Mouse (Mus musculus): ENCODE measurements at regions not wholly inside any gene's neighbourhood (a gene's known extent, or its start where the extent isn't known, plus 50 kb on each side); places are given as distances from the start of the nearest gene placed in this dataset.

DNA sequence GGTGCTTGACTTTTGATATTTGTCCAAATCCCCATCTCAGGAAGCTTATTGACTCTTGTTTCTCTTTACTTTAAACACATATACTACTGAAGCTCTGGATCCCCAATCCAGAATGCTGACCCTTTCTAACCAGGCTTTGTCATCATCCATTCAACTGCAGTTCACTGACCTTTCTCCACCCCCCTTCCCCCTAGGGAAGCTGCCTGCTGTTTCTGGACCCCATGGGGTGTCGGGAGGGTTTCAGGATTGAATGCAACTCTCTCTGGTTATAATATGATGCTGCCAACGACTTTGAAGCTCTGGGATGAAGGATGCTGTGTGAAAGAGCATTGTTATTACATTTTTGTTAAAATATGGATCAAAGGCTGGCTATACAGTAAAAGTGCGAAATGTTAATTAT, 318.7 kb upstream of the Id2 start:
- Histone ChIP-seq H3K36me3 (ENCODE audit: control insufficient read depth, insufficient read depth, low read length) (no peaks in the 10 kb centered on the region), H3K9ac (ENCODE audit: low read depth, low read length) (no peak overlapping the region), H3K27ac (no peak overlapping the region), H3K4me3 (no peak overlapping the region), H3K79me2 (replicated peaks; ENCODE audit: control insufficient read depth, insufficient read depth, low read length) (no peaks in the 10 kb centered on the region), H3K4me1 (ENCODE audit: control insufficient read depth, insufficient read depth, low read length) (no peaks in the 10 kb centered on the region), H3K27me3 (ENCODE audit: control insufficient read depth, insufficient read depth, low read length) (no peaks in the 10 kb centered on the region)
- TF ChIP-seq CTCF (IDR thresholded peaks at IDR 0.05) = no peak
- TF ChIP-seq POLR2A (IDR thresholded peaks at IDR 0.05; ENCODE audit: insufficient read depth, low read depth, low read length) = no peak
- TF ChIP-seq EP300 (IDR thresholded peaks at IDR 0.05; ENCODE audit: insufficient read depth, low read depth, low read length) = no peak
- no peak for DNase-seq
- 57% methylated on average over 3 of the region's 3 CpGs for WGBS
- intact Hi-C loops (cut with DNase I) = no loop called here

DNA sequence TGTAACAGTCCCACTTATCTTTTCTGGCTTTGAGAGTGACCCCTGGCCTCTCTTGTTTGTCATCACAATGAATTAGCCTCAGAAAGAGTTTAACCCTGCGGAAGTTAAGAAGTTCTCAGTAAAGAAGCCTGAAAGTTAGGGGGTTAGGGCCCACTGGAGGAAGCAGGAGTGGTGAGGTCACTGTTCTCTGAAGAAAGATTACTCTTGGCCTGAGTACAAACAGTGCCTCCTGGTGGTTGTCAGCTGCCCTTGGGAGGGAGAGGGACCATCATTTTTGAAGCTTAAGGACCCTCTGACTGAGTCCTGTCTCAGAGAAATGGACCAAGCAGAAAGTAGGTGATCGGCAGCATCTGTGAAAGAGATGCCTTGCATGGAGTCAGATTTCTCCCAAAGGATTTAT, 318.3 kb upstream of the Id2 start:
- Histone ChIP-seq H3K79me2 (replicated peaks; ENCODE audit: control insufficient read depth, insufficient read depth, low read length) (no peaks in the 10 kb centered on the region), H3K27me3 (ENCODE audit: control insufficient read depth, insufficient read depth, low read length) (no peaks in the 10 kb centered on the region), H3K36me3 (ENCODE audit: control insufficient read depth, insufficient read depth, low read length) (no peaks in the 10 kb centered on the region), H3K27ac (no peak overlapping the region), H3K4me3 (no peak overlapping the region), H3K4me1 (ENCODE audit: control insufficient read depth, insufficient read depth, low read length) (no peaks in the 10 kb centered on the region), H3K9ac (ENCODE audit: low read depth, low read length) (no peak overlapping the region)
- peak; percentile 21 to 27 for DNase-seq
- intact Hi-C loops (cut with DNase I) = no loop called here
- 42% methylated on average over 2 of the region's 2 CpGs for WGBS
- TF ChIP-seq EP300 (IDR thresholded peaks at IDR 0.05; ENCODE audit: insufficient read depth, low read depth, low read length) (no peak), POLR2A (IDR thresholded peaks at IDR 0.05; ENCODE audit: insufficient read depth, low read depth, low read length) (no peak), CTCF (IDR thresholded peaks at IDR 0.05) (peak; percentile 63)

DNA sequence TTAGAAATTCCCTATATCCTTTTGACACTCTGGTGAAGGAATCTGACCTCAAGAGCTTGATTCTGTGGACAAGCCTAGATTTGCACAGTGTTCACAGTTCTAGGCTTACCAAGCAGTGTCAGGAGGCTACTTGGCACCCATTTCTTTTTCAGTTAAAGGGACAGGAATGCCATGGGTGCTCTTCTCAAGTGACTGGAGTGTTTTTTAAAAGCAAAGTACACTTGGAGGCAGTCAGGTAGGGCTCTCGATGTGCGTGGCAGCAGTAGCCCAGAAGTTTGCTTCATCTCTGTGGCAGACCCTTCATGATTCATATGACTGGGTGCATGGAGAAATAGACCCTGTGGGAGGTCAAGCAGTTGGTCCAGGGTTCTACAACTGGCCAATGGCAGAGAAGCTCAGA, 310.4 kb upstream of the Id2 start:
- H3K27me3 ChIP-seq (ENCODE audit: control insufficient read depth, insufficient read depth, low read length) = no peaks in the 10 kb centered on the region
- no peak overlapping the region for H3K4me3 ChIP-seq
- no peaks in the 10 kb centered on the region for H3K36me3 ChIP-seq (ENCODE audit: control insufficient read depth, insufficient read depth, low read length)
- H3K79me2 ChIP-seq (replicated peaks; ENCODE audit: control insufficient read depth, insufficient read depth, low read length) = no peaks in the 10 kb centered on the region
- DNase-seq = no peak
- TF ChIP-seq CTCF (IDR thresholded peaks at IDR 0.05) (no peak), POLR2A (IDR thresholded peaks at IDR 0.05; ENCODE audit: insufficient read depth, low read depth, low read length) (no peak), EP300 (IDR thresholded peaks at IDR 0.05; ENCODE audit: insufficient read depth, low read depth, low read length) (no peak)
- 83% methylated on average over 2 of the region's 2 CpGs for WGBS
- no peak overlapping the region for H3K9ac ChIP-seq (ENCODE audit: low read depth, low read length)
- H3K4me1 ChIP-seq (ENCODE audit: control insufficient read depth, insufficient read depth, low read length) = no peaks in the 10 kb centered on the region
- intact Hi-C loops (cut with DNase I) = no loop called here
- H3K27ac ChIP-seq = no peak overlapping the region

DNA sequence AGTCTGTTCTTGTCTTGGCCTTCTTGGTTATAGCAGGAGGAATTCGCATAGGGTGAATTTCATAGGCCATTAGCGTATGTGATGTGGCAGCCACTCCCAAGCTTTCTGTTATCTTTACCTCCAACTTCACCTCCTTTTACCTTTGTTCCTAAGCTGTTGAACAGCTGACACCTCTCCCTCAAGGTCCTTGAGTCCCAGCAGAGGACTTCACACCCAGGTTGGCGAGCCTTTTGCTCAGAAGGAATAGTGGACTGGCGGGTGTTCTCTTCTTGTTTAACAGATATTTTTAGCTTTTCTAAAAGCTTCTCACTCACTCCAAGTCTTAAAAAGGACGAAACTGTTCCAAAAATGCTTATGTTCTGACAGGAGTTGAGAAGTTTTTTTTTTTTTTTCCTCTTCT, 303.4 kb upstream of the Id2 start:
- H3K79me2 ChIP-seq (replicated peaks; ENCODE audit: control insufficient read depth, insufficient read depth, low read length) = no peaks in the 10 kb centered on the region
- H3K4me1 ChIP-seq (ENCODE audit: control insufficient read depth, insufficient read depth, low read length) = no peaks in the 10 kb centered on the region
- TF ChIP-seq CTCF (IDR thresholded peaks at IDR 0.05) (no peak), EP300 (IDR thresholded peaks at IDR 0.05; ENCODE audit: insufficient read depth, low read depth, low read length) (no peak), POLR2A (IDR thresholded peaks at IDR 0.05; ENCODE audit: insufficient read depth, low read depth, low read length) (no peak)
- intact Hi-C loops (cut with DNase I) = no loop called here
- 77% methylated on average over 5 of the region's 5 CpGs for WGBS
- no peak overlapping the region for H3K27ac ChIP-seq
- no peak for DNase-seq
- no peak overlapping the region for H3K4me3 ChIP-seq
- H3K27me3 ChIP-seq (ENCODE audit: control insufficient read depth, insufficient read depth, low read length) = no peaks in the 10 kb centered on the region
- no peaks in the 10 kb centered on the region for H3K36me3 ChIP-seq (ENCODE audit: control insufficient read depth, insufficient read depth, low read length)
- no peak overlapping the region for H3K9ac ChIP-seq (ENCODE audit: low read depth, low read length)

DNA sequence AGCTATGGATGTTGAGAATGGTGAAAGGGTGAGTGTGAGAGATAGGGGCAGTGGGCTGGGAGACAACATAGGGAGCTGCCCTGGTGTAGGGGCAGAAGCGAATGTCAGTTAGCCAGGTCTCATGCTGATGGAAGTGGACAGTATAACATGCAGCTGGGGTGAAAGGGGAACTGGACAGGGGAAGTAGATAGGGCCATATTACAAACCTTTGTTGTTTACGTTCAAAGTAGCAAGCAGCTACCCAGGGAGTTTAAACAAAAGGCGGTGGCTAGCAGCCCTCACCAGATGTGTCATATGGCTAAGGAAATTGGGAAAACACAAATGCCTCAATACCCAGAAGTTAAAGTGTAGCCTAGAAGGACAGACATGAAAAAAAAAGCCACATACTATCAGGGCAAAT, 301.8 kb upstream of the Id2 start:
- no peaks in the 10 kb centered on the region for H3K27me3 ChIP-seq (ENCODE audit: control insufficient read depth, insufficient read depth, low read length)

DNA sequence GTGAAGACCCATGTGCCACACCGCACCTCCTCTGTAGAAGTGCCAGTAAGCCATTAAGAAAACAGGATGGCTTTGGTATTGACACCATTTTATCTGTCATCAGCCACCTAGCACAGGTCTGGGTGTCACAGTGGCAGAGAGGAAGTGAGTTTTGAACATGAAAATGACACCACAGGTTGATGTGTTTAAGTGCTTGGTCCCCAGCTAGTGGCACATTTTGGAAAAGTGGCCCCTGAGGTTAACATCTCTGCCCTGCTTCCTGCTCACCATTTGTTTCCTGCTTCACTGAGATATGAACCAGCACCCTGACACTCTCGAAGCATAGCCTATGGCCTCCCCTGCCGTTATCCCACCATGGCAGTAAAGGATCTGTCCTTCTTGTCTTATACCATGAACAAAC, 297.4 kb upstream of the Id2 start:
- intact Hi-C loops (cut with DNase I) = no loop called here
- 69% methylated on average over 3 of the region's 3 CpGs for WGBS
- no peak overlapping the region for H3K4me3 ChIP-seq

More for the DNA sequence above, 301.8 kb upstream of the Id2 start:
- Histone ChIP-seq H3K4me3 (no peak overlapping the region), H3K79me2 (replicated peaks; ENCODE audit: control insufficient read depth, insufficient read depth, low read length) (no peaks in the 10 kb centered on the region), H3K4me1 (ENCODE audit: control insufficient read depth, insufficient read depth, low read length) (no peaks in the 10 kb centered on the region), H3K27ac (no peak overlapping the region), H3K9ac (ENCODE audit: low read depth, low read length) (no peak overlapping the region), H3K36me3 (ENCODE audit: control insufficient read depth, insufficient read depth, low read length) (no peaks in the 10 kb centered on the region)
- TF ChIP-seq CTCF (IDR thresholded peaks at IDR 0.05) = no peak
- TF ChIP-seq EP300 (IDR thresholded peaks at IDR 0.05; ENCODE audit: insufficient read depth, low read depth, low read length) = no peak
- no peak for TF ChIP-seq POLR2A (IDR thresholded peaks at IDR 0.05; ENCODE audit: insufficient read depth, low read depth, low read length)
- no peak for DNase-seq
- intact Hi-C loops (cut with DNase I) = no loop called here
- 81% methylated on average over 3 of the region's 3 CpGs for WGBS

More for the DNA sequence above, 297.4 kb upstream of the Id2 start:
- no peak overlapping the region for H3K27ac ChIP-seq
- no peaks in the 10 kb centered on the region for H3K4me1 ChIP-seq (ENCODE audit: control insufficient read depth, insufficient read depth, low read length)
- no peak for DNase-seq
- H3K36me3 ChIP-seq (ENCODE audit: control insufficient read depth, insufficient read depth, low read length) = no peaks in the 10 kb centered on the region
- no peaks in the 10 kb centered on the region for H3K79me2 ChIP-seq (replicated peaks; ENCODE audit: control insufficient read depth, insufficient read depth, low read length)
- H3K9ac ChIP-seq (ENCODE audit: low read depth, low read length) = no peak overlapping the region
- no peaks in the 10 kb centered on the region for H3K27me3 ChIP-seq (ENCODE audit: control insufficient read depth, insufficient read depth, low read length)
- TF ChIP-seq CTCF (IDR thresholded peaks at IDR 0.05) (no peak), POLR2A (IDR thresholded peaks at IDR 0.05; ENCODE audit: insufficient read depth, low read depth, low read length) (no peak), EP300 (IDR thresholded peaks at IDR 0.05; ENCODE audit: insufficient read depth, low read depth, low read length) (no peak)
